8 mouse cellular contexts compared by ENCODE assay signal in genomic region chr7:45341303-45341702, GRCm38 (mm10). TPM values are rescaled to one million over a fixed set of nuclear protein-coding genes. Genes with fewer than 3 reads are reported as not detected.
DNase-seq lines count a peak whose midpoint lies in the region; ATAC-seq and TF ChIP-seq lines count a peak whose summit lies in the region.

No protein-coding gene starts in this region.

- no peak overlapping the region for H3K4me3 ChIP-seq in forebrain, postnatal 0 days (ENCODE audit: low read depth, low read length)
- H3K4me3 ChIP-seq in lung, embryonic 15.5 days = peak overlapping the region; percentile 55; the same call in 1 of the 2 replicates

- ATAC-seq in forebrain, postnatal 0 days = peak; percentile 80
- peak; percentile 3; the same call in 1 of the 2 replicates for ATAC-seq in lung, embryonic 15.5 days (ENCODE audit: borderline replicate concordance, extremely low read depth, low FRiP score, low TSS enrichment)

- H3K4me1 ChIP-seq in forebrain, postnatal 0 days (ENCODE audit: insufficient read depth) = no peaks in the 10 kb centered on the region
- H3K4me1 ChIP-seq in lung, embryonic 15.5 days = peaks cover 44% of the 10 kb centered on the region

- peaks cover 29% of the 10 kb centered on the region for H3K36me3 ChIP-seq in forebrain, postnatal 0 days (ENCODE audit: insufficient read depth)
- no peaks in the 10 kb centered on the region for H3K36me3 ChIP-seq in lung, embryonic 15.5 days

- no peak overlapping the region for H3K27ac ChIP-seq in forebrain, postnatal 0 days (ENCODE audit: low read depth, low read length)
- H3K27ac ChIP-seq in lung, embryonic 15.5 days = peak overlapping the region; percentile 35; the same call in 1 of the 2 replicates

- DNase-seq in NIH3T3 (ENCODE audit: low read depth) = peak; percentile 94
- peak; percentile 61 for DNase-seq in cerebellum, adult 8-10 months
- peak; percentile 86 for DNase-seq in forebrain, postnatal 0 days
- peak; percentile 90 for DNase-seq in heart, postnatal 4 days
- DNase-seq in layer of hippocampus, adult 8-10 months (ENCODE audit: low spot score in 2 of 2) = peak; percentile 77 to 80
- DNase-seq in ovary, postnatal 14 days (ENCODE audit: low spot score) = peak; percentile 76
- peak; percentile 80 for DNase-seq in thymus, postnatal 14 days

- H3K9ac ChIP-seq in forebrain, postnatal 0 days = no peak overlapping the region
- H3K9ac ChIP-seq in lung, embryonic 15.5 days = no peak overlapping the region

- TF ChIP-seq CTCF in forebrain, postnatal 0 days (IDR thresholded peaks at IDR 0.05; ENCODE audit: low read depth) = peak; percentile 83

- H3K4me2 ChIP-seq in forebrain, postnatal 0 days (ENCODE audit: low read depth) = no peak overlapping the region; the same call in 1 of the 2 replicates
- H3K4me2 ChIP-seq in lung, embryonic 15.5 days = peak overlapping the region; percentile 91

- WGBS in forebrain, postnatal 0 days = 6% methylated on average over 8 of the region's 8 CpGs
- WGBS in lung, embryonic 15.5 days = 4% methylated on average over 8 of the region's 8 CpGs

- H3K27me3 ChIP-seq in forebrain, postnatal 0 days (ENCODE audit: insufficient read depth, low read length) = peaks cover 5% of the 10 kb centered on the region; the same call in 1 of the 2 replicates
- H3K27me3 ChIP-seq in lung, embryonic 15.5 days = no peaks in the 10 kb centered on the region

- no peaks in the 10 kb centered on the region for H3K9me3 ChIP-seq in forebrain, postnatal 0 days (ENCODE audit: low read length)
- H3K9me3 ChIP-seq in lung, embryonic 15.5 days = no peaks in the 10 kb centered on the region

RNA-seq across cellular contexts. Expression of gene Hrc, which starts 6.2 kb away (rescaled TPM):
- total RNA-seq in forebrain, postnatal 0 days (2014; rRNA removed) = 0.46 and 0.52 TPM in 2 replicates
- not detected in 2 replicates for polyA plus RNA-seq in forebrain, postnatal 0 days (2015; fragmentation: Nextera tagmentation; extraction: Ambion mirVana)
- 100 to 1,000 TPM; 182 to 202 TPM for total RNA-seq in heart, postnatal 4 days (2021)
- total RNA-seq in layer of hippocampus, adult 8-10 months (2022) = under 1 TPM in 2 of 4 experiments, not detected in 2; 0.21 to 0.39 TPM
- 1.7 and 2.3 TPM in 2 replicates for polyA plus RNA-seq in lung, embryonic 15.5 days (2015; fragmentation: Nextera tagmentation; extraction: Ambion mirVana)

RNA-seq across cellular contexts. Expression of gene Trpm4, which starts 7.7 kb away (rescaled TPM):
- 17.1 and 17.5 TPM in 2 replicates for total RNA-seq in forebrain, postnatal 0 days (2014; rRNA removed)
- 8.9 and 9.4 TPM in 2 replicates for polyA plus RNA-seq in forebrain, postnatal 0 days (2015; fragmentation: Nextera tagmentation; extraction: Ambion mirVana)
- total RNA-seq in heart, postnatal 4 days (2021) = 10 to 100 TPM; 26.2 to 29.2 TPM
- total RNA-seq in layer of hippocampus, adult 8-10 months (2022) = 10 to 100 TPM; 16.0 to 25.6 (median 19.4) TPM
- 19.1 and 20.0 TPM in 2 replicates for polyA plus RNA-seq in lung, embryonic 15.5 days (2015; fragmentation: Nextera tagmentation; extraction: Ambion mirVana)

RNA-seq across cellular contexts. Expression of gene Ppfia3, which starts 25.5 kb away (rescaled TPM):
- total RNA-seq in forebrain, postnatal 0 days (2014; rRNA removed) = 76.5 and 81.0 TPM in 2 replicates
- polyA plus RNA-seq in forebrain, postnatal 0 days (2015; fragmentation: Nextera tagmentation; extraction: Ambion mirVana) = 21.7 and 26.0 TPM in 2 replicates
- total RNA-seq in heart, postnatal 4 days (2021) = under 1 TPM; 0.26 to 0.34 TPM
- total RNA-seq in layer of hippocampus, adult 8-10 months (2022) = 100 to 1,000 TPM; 123 to 143 (median 133) TPM
- 3.1 TPM in 2 replicates for polyA plus RNA-seq in lung, embryonic 15.5 days (2015; fragmentation: Nextera tagmentation; extraction: Ambion mirVana)

RNA-seq across cellular contexts. Expression of gene Lin7b, which starts 29.1 kb away (rescaled TPM):
- total RNA-seq in forebrain, postnatal 0 days (2014; rRNA removed) = 32.2 and 47.3 TPM in 2 replicates
- 36.8 and 39.8 TPM in 2 replicates for polyA plus RNA-seq in forebrain, postnatal 0 days (2015; fragmentation: Nextera tagmentation; extraction: Ambion mirVana)
- 1 to 10 TPM; 1.5 to 2.4 TPM for total RNA-seq in heart, postnatal 4 days (2021)
- total RNA-seq in layer of hippocampus, adult 8-10 months (2022) = 100 to 1,000 TPM; 131 to 156 (median 140) TPM
- polyA plus RNA-seq in lung, embryonic 15.5 days (2015; fragmentation: Nextera tagmentation; extraction: Ambion mirVana) = 0.60 and 0.92 TPM in 2 replicates

RNA-seq across cellular contexts. Expression of gene Snrnp70, which starts 54.2 kb away (rescaled TPM):
- 247 and 310 TPM in 2 replicates for total RNA-seq in forebrain, postnatal 0 days (2014; rRNA removed)
- polyA plus RNA-seq in forebrain, postnatal 0 days (2015; fragmentation: Nextera tagmentation; extraction: Ambion mirVana) = 116 and 124 TPM in 2 replicates
- total RNA-seq in heart, postnatal 4 days (2021) = 100 to 1,000 TPM; 203 to 223 TPM
- total RNA-seq in layer of hippocampus, adult 8-10 months (2022) = 100 to 1,000 TPM; 387 to 503 (median 439) TPM
- polyA plus RNA-seq in lung, embryonic 15.5 days (2015; fragmentation: Nextera tagmentation; extraction: Ambion mirVana) = 224 and 229 TPM in 2 replicates

Comparison
In these comparisons a context has a peak if more than half of its experiments do, and no peak if none do; other contexts are left out.
1. RNA of gene Hrc, which starts 6.2 kb away (total RNA-seq): 182 to 202 TPM in heart, postnatal 4 days; 0.46 to 0.52 TPM in forebrain, postnatal 0 days and 0.21 to 0.39 TPM in layer of hippocampus, adult 8-10 months; every median in the first group is over 100 times any median in the second.
2. RNA of gene Ppfia3, which starts 25.5 kb away (total RNA-seq): 123 to 143 TPM in layer of hippocampus, adult 8-10 months and 76.5 to 81.0 TPM in forebrain, postnatal 0 days; 0.26 to 0.34 TPM in heart, postnatal 4 days; every median in the first group is over 10 times any median in the second.
3. Peak in every context shown above with its lines, with median percentiles within 50 percentile points of each other: DNase-seq.